In the genomic region with DNA sequence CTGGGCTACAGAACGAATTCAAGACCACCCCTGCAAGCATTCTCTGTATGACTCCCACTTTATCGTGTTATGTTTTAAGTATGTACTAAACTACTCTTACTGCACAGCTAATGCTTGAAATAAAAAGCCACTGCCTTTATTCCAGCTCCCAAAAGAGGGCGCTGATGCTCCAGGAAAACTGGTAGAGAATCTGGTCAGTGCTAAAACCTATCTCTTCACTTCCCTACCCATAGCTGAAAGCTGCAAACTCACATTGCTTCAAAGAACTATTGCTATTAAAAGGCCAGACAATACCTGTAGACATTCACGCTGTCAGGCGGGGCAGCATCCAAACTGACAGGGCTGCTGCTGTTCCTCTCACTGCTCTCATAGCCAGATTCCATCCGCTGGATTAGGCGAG, we compare ENCODE assay signal across 8 mouse cellular contexts. TPM values are rescaled to one million over a fixed set of nuclear protein-coding genes. Genes with fewer than 3 reads are reported as not detected.
DNase-seq lines count a peak whose midpoint lies in the region; ATAC-seq and TF ChIP-seq lines count a peak whose summit lies in the region.

No protein-coding gene starts in this region.

- 54% methylated on average over 7 of the region's 7 CpGs for WGBS in kidney, embryonic 16.5 days
- WGBS in liver, embryonic 14.5 days (ENCODE audit: insufficient replicate concordance) = 44% methylated on average over 7 of the region's 7 CpGs

- peak; percentile 82 for ATAC-seq in granulocyte monocyte progenitor cell, adult 5-6 weeks (replicated peaks; ENCODE audit: poor library complexity, severe bottlenecking)
- ATAC-seq in kidney, embryonic 16.5 days (ENCODE audit: low FRiP score, low TSS enrichment) = peak; percentile 23; the same call in 1 of the 2 replicates
- ATAC-seq in liver, embryonic 14.5 days (ENCODE audit: insufficient read depth) = no peak

- no peaks in the 10 kb centered on the region for H3K9me3 ChIP-seq in kidney, embryonic 16.5 days (ENCODE audit: low read length)
- H3K9me3 ChIP-seq in liver, embryonic 14.5 days (ENCODE audit: control insufficient read depth, low read length) = no peaks in the 10 kb centered on the region

- H3K4me1 ChIP-seq in kidney, embryonic 16.5 days (ENCODE audit: insufficient read depth, low read length) = no peaks in the 10 kb centered on the region
- no peaks in the 10 kb centered on the region for H3K4me1 ChIP-seq in liver, embryonic 14.5 days (replicated peaks; ENCODE audit: control insufficient read depth in 2 of 2, insufficient read depth in 2 of 2, low read length in 1 of 2)

- no peaks in the 10 kb centered on the region for H3K27me3 ChIP-seq in kidney, embryonic 16.5 days (ENCODE audit: insufficient read depth, low read length)
- H3K27me3 ChIP-seq in liver, embryonic 14.5 days (ENCODE audit: control insufficient read depth, insufficient read depth, low read length) = no peaks in the 10 kb centered on the region

- no peak for TF ChIP-seq EP300 in liver, embryonic 14.5 days (IDR thresholded peaks at IDR 0.05; ENCODE audit: low read depth)

- H3K4me3 ChIP-seq in kidney, embryonic 16.5 days (ENCODE audit: low read length) = no peak overlapping the region
- no peak overlapping the region for H3K4me3 ChIP-seq in liver, embryonic 14.5 days (ENCODE audit: insufficient read depth in 1 of 2, low read depth in 2 of 2, low read length in 2 of 2)

- H3K36me3 ChIP-seq in kidney, embryonic 16.5 days (ENCODE audit: insufficient read depth, low read length) = 0 out of 2 replicates have a peak, but pooled peaks cover 7% of the 10 kb centered on the region
- no peaks in the 10 kb centered on the region for H3K36me3 ChIP-seq in liver, embryonic 14.5 days (replicated peaks; ENCODE audit: control insufficient read depth, insufficient read depth, low read depth)

- DNase-seq in B cell, adult 2 months = peak; percentile 81 to 82
- DNase-seq in ZHBTc4 (ENCODE audit: low read depth, low spot score) = peak; percentile 73
- DNase-seq in embryo, embryonic 10 days (ENCODE audit: low spot score) = peak; percentile 61
- peak; percentile 37 to 43 (median 38) for DNase-seq in liver, embryonic 14.5 days (ENCODE audit: low read depth in 3 of 3, low spot score in 3 of 3)
- peak; percentile 40 for DNase-seq in ovary, adult 18-20 months (ENCODE audit: low spot score)
- peak; percentile 75 for DNase-seq in thymus, postnatal 0 days (ENCODE audit: low spot score)

- peak; percentile 70 for TF ChIP-seq CTCF in liver, embryonic 14.5 days (IDR thresholded peaks at IDR 0.05; ENCODE audit: low read depth)

- H3K4me2 ChIP-seq in kidney, embryonic 16.5 days (replicated peaks; ENCODE audit: low read depth, low read length) = no peak overlapping the region
- no peak overlapping the region for H3K4me2 ChIP-seq in liver, embryonic 14.5 days (ENCODE audit: low read depth)

- no peak overlapping the region for H3K27ac ChIP-seq in kidney, embryonic 16.5 days (ENCODE audit: low read length)
- H3K27ac ChIP-seq in liver, embryonic 14.5 days = no peak overlapping the region

- no peak overlapping the region for H3K9ac ChIP-seq in kidney, embryonic 16.5 days (replicated peaks; ENCODE audit: low read length)
- no peak overlapping the region for H3K9ac ChIP-seq in liver, embryonic 14.5 days (replicated peaks)

RNA-seq across cellular contexts. Expression of gene Ppp3cb, which starts 29.8 kb away (rescaled TPM):
- total RNA-seq in granulocyte monocyte progenitor cell, adult 5-6 weeks (2014; fragmentation: Nextera tagmentation) = 108 and 132 TPM in 2 replicates
- 52.9 and 74.9 TPM in 2 replicates for total RNA-seq in granulocyte monocyte progenitor cell, adult 5-6 weeks (2017)
- polyA plus RNA-seq in kidney, embryonic 16.5 days (2015; fragmentation: Nextera tagmentation; extraction: Ambion mirVana) = 29.1 and 37.2 TPM in 2 replicates
- 18.0 and 22.7 TPM in 2 replicates for polyA plus RNA-seq in liver, embryonic 14.5 days (2012; rRNA removed)
- polyA plus RNA-seq in liver, embryonic 14.5 days (2014; fragmentation: Nextera tagmentation; extraction: Ambion mirVana) = 21.6 and 24.8 TPM in 2 replicates
- 52.8 and 65.4 TPM in 2 replicates for polyA plus RNA-seq in thymus, postnatal 0 days (2015; fragmentation: Nextera tagmentation; extraction: Ambion mirVana)
